Mouse (Mus musculus): ENCODE measurements around the gene Tmem151a.

DNA sequence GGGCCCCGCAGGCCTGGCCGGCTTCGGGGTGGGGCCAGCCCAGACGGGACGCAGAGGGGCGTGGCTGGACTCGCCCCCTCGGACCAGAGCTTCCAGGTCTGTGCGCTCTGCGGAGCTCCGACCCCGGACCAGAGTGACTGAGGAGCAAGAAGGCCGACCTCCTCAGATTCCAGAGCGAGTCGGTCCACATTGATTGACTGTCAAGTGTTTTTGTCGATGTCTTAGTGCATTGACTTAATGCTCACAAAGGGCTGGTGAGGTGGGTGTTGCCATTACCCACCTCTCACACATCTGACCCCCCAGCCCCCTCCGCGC, 33.0 kb upstream of the Tmem151a start, which contains the start of gene Klc2:
- no peak for TF ChIP-seq POLR2A (IDR thresholded peaks at IDR 0.05; ENCODE audit: extremely low read depth, insufficient read depth, low read length)
- no peak for TF ChIP-seq CTCF (IDR thresholded peaks at IDR 0.05; ENCODE audit: low read depth, low read length)
